Mouse (Mus musculus): ENCODE results near the gene Stk33. TPM values are rescaled to one million over a fixed set of nuclear protein-coding genes. Genes with fewer than 3 reads are reported as not detected.

The Stk33 gene
- total and polyA plus RNA-seq, 3 experiments = not detected

- no peak overlapping the region for H3K4me3 ChIP-seq (ENCODE audit: control insufficient read depth in 1 of 2, insufficient read depth in 1 of 2, low read depth in 2 of 2, low read length in 2 of 2)
Measured at GRCm38 (mm10) chr7:109251418-109251817, 187.5 kb downstream of the Stk33 start.

GRCm38 (mm10) chr7:109244776-109245175 is 194.1 kb downstream of the Stk33 start:
- no peaks in the 10 kb centered on the region for H3K79me2 ChIP-seq (ENCODE audit: control insufficient read depth, insufficient read depth, low read length, poor library complexity)
- H3K4me3 ChIP-seq (ENCODE audit: control insufficient read depth in 1 of 2, insufficient read depth in 1 of 2, low read depth in 2 of 2, low read length in 2 of 2) = no peak overlapping the region
- H3K9ac ChIP-seq (ENCODE audit: control insufficient read depth, low read depth, low read length, poor library complexity, severe bottlenecking) = no peak overlapping the region
- H3K4me1 ChIP-seq (ENCODE audit: control insufficient read depth in 1 of 2, insufficient read depth in 2 of 2, low read length in 2 of 2) = no peaks in the 10 kb centered on the region
- no peak for TF ChIP-seq HCFC1 (IDR thresholded peaks at IDR 0.05; ENCODE audit: low read depth, low read length)
- no peak for TF ChIP-seq GABPA (IDR thresholded peaks at IDR 0.05; ENCODE audit: low read depth, low read length)
- TF ChIP-seq ZNF384 (IDR thresholded peaks at IDR 0.05; ENCODE audit: low read depth, low read length) = no peak
- TF ChIP-seq EP300 (IDR thresholded peaks at IDR 0.05; ENCODE audit: low read depth in 1 of 2, low read length in 2 of 2) = no peak
- no peak for TF ChIP-seq USF1 (IDR thresholded peaks at IDR 0.05; ENCODE audit: low read depth, low read length)
- no peak for TF ChIP-seq KAT2A (conservative IDR thresholded peaks at IDR 0.05; ENCODE audit: low read depth, low read length)
- no peak for TF ChIP-seq NRF1 (IDR thresholded peaks at IDR 0.05; ENCODE audit: insufficient read depth, low read depth, low read length, poor library complexity, severe bottlenecking)
- TF ChIP-seq POLR2A (IDR thresholded peaks at IDR 0.05; ENCODE audit: control insufficient read depth in 1 of 2, insufficient read depth in 1 of 2, low read depth in 1 of 2, low read length in 2 of 2, poor library complexity in 1 of 2) = no peak
- TF ChIP-seq MAZ (IDR thresholded peaks at IDR 0.05; ENCODE audit: low read depth, low read length) = no peak
- no peaks in the 10 kb centered on the region for H3K9me3 ChIP-seq (replicated peaks; ENCODE audit: insufficient read depth, low read length)
- H3K27me3 ChIP-seq (ENCODE audit: control insufficient read depth in 1 of 2, insufficient read depth in 2 of 2, low read length in 2 of 2) = no peaks in the 10 kb centered on the region
- no peak overlapping the region for H3K27ac ChIP-seq (ENCODE audit: control insufficient read depth, low read depth, low read length)
- DNase-seq (ENCODE audit: low read depth, low spot score) = no peak
- no peaks in the 10 kb centered on the region for H3K36me3 ChIP-seq (ENCODE audit: control insufficient read depth in 1 of 2, insufficient read depth in 2 of 2, low read length in 2 of 2)

More at GRCm38 (mm10) chr7:109251418-109251817, 187.5 kb downstream of the Stk33 start:
- Histone ChIP-seq H3K79me2 (ENCODE audit: control insufficient read depth, insufficient read depth, low read length, poor library complexity) (no peaks in the 10 kb centered on the region), H3K27me3 (ENCODE audit: control insufficient read depth in 1 of 2, insufficient read depth in 2 of 2, low read length in 2 of 2) (no peaks in the 10 kb centered on the region; a peak in 1 of 4 replicates), H3K9ac (ENCODE audit: control insufficient read depth, low read depth, low read length, poor library complexity, severe bottlenecking) (no peak overlapping the region), H3K4me1 (ENCODE audit: control insufficient read depth in 1 of 2, insufficient read depth in 2 of 2, low read length in 2 of 2) (no peaks in the 10 kb centered on the region), H3K36me3 (ENCODE audit: control insufficient read depth in 1 of 2, insufficient read depth in 2 of 2, low read length in 2 of 2) (no peaks in the 10 kb centered on the region), H3K27ac (ENCODE audit: control insufficient read depth, low read depth, low read length) (no peak overlapping the region), H3K9me3 (replicated peaks; ENCODE audit: insufficient read depth, low read length) (no peaks in the 10 kb centered on the region)
- TF ChIP-seq EP300 (IDR thresholded peaks at IDR 0.05; ENCODE audit: low read depth in 1 of 2, low read length in 2 of 2) = no peak
- no peak for TF ChIP-seq BHLHE40 (IDR thresholded peaks at IDR 0.05; ENCODE audit: borderline replicate concordance, low read depth, low read length)
- no peak for TF ChIP-seq MAZ (IDR thresholded peaks at IDR 0.05; ENCODE audit: low read depth, low read length)
- no peak for TF ChIP-seq ETS1 (IDR thresholded peaks at IDR 0.05; ENCODE audit: low read depth, low read length)
- TF ChIP-seq TCF12 (IDR thresholded peaks at IDR 0.05; ENCODE audit: low read depth, low read length) = no peak
- no peak for TF ChIP-seq JUND (IDR thresholded peaks at IDR 0.05; ENCODE audit: low read depth, low read length)
- no peak for TF ChIP-seq KAT2A (conservative IDR thresholded peaks at IDR 0.05; ENCODE audit: low read depth, low read length)
- no peak for TF ChIP-seq ZMIZ1 (IDR thresholded peaks at IDR 0.05; ENCODE audit: low read depth, low read length)
- no peak for TF ChIP-seq USF1 (IDR thresholded peaks at IDR 0.05; ENCODE audit: low read depth, low read length)
- TF ChIP-seq CHD2 (IDR thresholded peaks at IDR 0.05; ENCODE audit: low read length) = no peak
- no peak for TF ChIP-seq UBTF (IDR thresholded peaks at IDR 0.05; ENCODE audit: borderline replicate concordance, insufficient read depth, low read depth, low read length)
- TF ChIP-seq TBP (IDR thresholded peaks at IDR 0.05; ENCODE audit: low read depth, low read length) = no peak
- no peak for TF ChIP-seq E2F4 (IDR thresholded peaks at IDR 0.05; ENCODE audit: borderline replicate concordance, low read depth, low read length)
- no peak for TF ChIP-seq SIN3A (IDR thresholded peaks at IDR 0.05; ENCODE audit: low read length)
- TF ChIP-seq NRF1 (IDR thresholded peaks at IDR 0.05; ENCODE audit: insufficient read depth, low read depth, low read length, poor library complexity, severe bottlenecking) = no peak
- no peak for TF ChIP-seq CHD1 (IDR thresholded peaks at IDR 0.05; ENCODE audit: low read depth, low read length)
- TF ChIP-seq RCOR1 (IDR thresholded peaks at IDR 0.05; ENCODE audit: low read depth, low read length) = no peak
- no peak for TF ChIP-seq MYB (IDR thresholded peaks at IDR 0.05; ENCODE audit: low read depth, low read length)
- no peak for TF ChIP-seq USF2 (IDR thresholded peaks at IDR 0.05; ENCODE audit: borderline replicate concordance in 1 of 2, insufficient read depth in 1 of 2, low read depth in 1 of 2, low read length in 2 of 2)
- no peak for DNase-seq (ENCODE audit: low read depth, low spot score)

Data from MEL (cell line).